Mouse (Mus musculus): ENCODE results near the gene Ulk4. TPM values are rescaled to one million over a fixed set of nuclear protein-coding genes. Genes with fewer than 3 reads are reported as not detected.

The Ulk4 gene
- polyA plus RNA-seq, 1 experiment from 2014 or later, result 136 TPM

- no peak overlapping the region for H3K4me2 ChIP-seq (ENCODE audit: low read length)
- H3K36me3 ChIP-seq (ENCODE audit: insufficient read depth, low read length), result no peaks in the 10 kb centered on the region
- no peak overlapping the region for H3K4me3 ChIP-seq (replicated peaks; ENCODE audit: low read depth, low read length)
- DNase-seq (ENCODE audit: low spot score), result peak; percentile 33
- no peak for TF ChIP-seq CTCF (IDR thresholded peaks at IDR 0.05; ENCODE audit: low read depth)
- no peaks in the 10 kb centered on the region for H3K9me3 ChIP-seq (replicated peaks; ENCODE audit: low read length)
- H3K27ac ChIP-seq, result no peak overlapping the region
- H3K9ac ChIP-seq (ENCODE audit: low read depth, low read length), result no peak overlapping the region
- no peaks in the 10 kb centered on the region; the same call in 1 of the 2 replicates for H3K4me1 ChIP-seq (replicated peaks; ENCODE audit: insufficient read depth, low read length)
- 42% methylated on average over 9 of the region's 9 CpGs for WGBS
- ATAC-seq (replicated peaks; ENCODE audit: low FRiP score, low read depth), result no peak
- H3K27me3 ChIP-seq (ENCODE audit: insufficient read depth, low read length), result no peaks in the 10 kb centered on the region
Observed at GRCm38 (mm10) chr9:121156253-121156831, 120.7 kb downstream of the Ulk4 start.

- Histone ChIP-seq H3K4me3 (replicated peaks; ENCODE audit: low read depth, low read length) (no peak overlapping the region), H3K9ac (ENCODE audit: low read depth, low read length) (no peak overlapping the region), H3K9me3 (replicated peaks; ENCODE audit: low read length) (no peaks in the 10 kb centered on the region), H3K27ac (no peak overlapping the region), H3K4me2 (ENCODE audit: low read length) (no peak overlapping the region), H3K36me3 (ENCODE audit: insufficient read depth, low read length) (no peaks in the 10 kb centered on the region), H3K4me1 (replicated peaks; ENCODE audit: insufficient read depth, low read length) (no peaks in the 10 kb centered on the region; the same call in 1 of the 2 replicates), H3K27me3 (ENCODE audit: insufficient read depth, low read length) (no peaks in the 10 kb centered on the region)
- DNase-seq (ENCODE audit: low spot score), result no peak
- no peak for TF ChIP-seq CTCF (IDR thresholded peaks at IDR 0.05; ENCODE audit: low read depth)
- ATAC-seq (replicated peaks; ENCODE audit: low FRiP score, low read depth), result no peak
- 89% methylated on average over 5 of the region's 5 CpGs for WGBS
Observed at GRCm38 (mm10) chr9:121153276-121153675, 123.7 kb downstream of the Ulk4 start.

DNA sequence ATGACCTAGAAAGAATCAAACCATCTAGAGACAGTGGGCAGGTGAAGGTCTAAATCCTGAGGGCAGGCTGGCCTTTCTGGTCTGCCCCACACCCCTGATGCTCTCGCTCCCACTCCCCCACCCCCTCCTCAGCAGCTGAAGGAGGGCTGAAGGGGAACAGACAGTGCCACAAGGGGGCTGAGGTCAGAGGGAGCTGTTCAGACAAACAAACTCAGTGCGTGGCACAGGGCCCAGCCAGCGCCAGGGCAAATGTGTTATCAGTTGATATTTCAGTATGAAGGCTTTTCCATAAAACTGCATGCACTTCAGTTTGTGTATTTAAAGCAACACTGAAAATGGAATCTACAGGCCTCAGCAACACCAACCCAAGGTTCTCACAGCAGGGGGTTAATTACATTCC is 128.4 kb downstream of the Ulk4 start:
- H3K4me1 ChIP-seq (replicated peaks; ENCODE audit: insufficient read depth, low read length), result no peaks in the 10 kb centered on the region
- ATAC-seq (replicated peaks; ENCODE audit: low FRiP score, low read depth) (no peak), DNase-seq (ENCODE audit: low spot score) (no peak)
- H3K4me2 ChIP-seq (ENCODE audit: low read length), result no peak overlapping the region
- no peaks in the 10 kb centered on the region for H3K36me3 ChIP-seq (ENCODE audit: insufficient read depth, low read length)
- H3K27ac ChIP-seq, result no peak overlapping the region
- WGBS, result 24% methylated on average over 3 of the region's 3 CpGs
- H3K9ac ChIP-seq (ENCODE audit: low read depth, low read length), result no peak overlapping the region
- H3K4me3 ChIP-seq (replicated peaks; ENCODE audit: low read depth, low read length), result no peak overlapping the region
- no peak for TF ChIP-seq CTCF (IDR thresholded peaks at IDR 0.05; ENCODE audit: low read depth)
- no peaks in the 10 kb centered on the region for H3K9me3 ChIP-seq (replicated peaks; ENCODE audit: low read length)
- no peaks in the 10 kb centered on the region for H3K27me3 ChIP-seq (ENCODE audit: insufficient read depth, low read length)

DNA sequence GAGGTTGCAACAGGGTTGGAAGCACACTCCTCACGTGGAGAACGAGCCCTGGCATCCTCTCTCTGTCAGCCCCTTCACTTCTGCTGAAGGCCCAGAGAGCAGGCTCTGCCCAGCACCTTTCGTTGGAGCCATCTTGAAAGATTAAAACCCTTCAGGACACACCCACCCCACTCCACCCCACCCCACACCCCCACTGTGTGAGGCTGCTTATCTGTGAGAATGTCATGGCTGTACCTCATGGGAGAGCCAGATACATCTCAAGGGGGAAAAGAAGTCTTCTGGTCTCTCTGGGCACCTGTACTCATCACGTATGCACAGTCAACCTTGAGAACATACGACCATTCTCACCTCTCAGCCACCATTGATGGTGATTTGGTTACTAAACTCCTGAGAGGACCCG is 133.8 kb downstream of the Ulk4 start:
- no peak for TF ChIP-seq CTCF (IDR thresholded peaks at IDR 0.05; ENCODE audit: low read depth)
- 83% methylated on average over 6 of the region's 6 CpGs for WGBS
- Histone ChIP-seq H3K36me3 (ENCODE audit: insufficient read depth, low read length) (no peaks in the 10 kb centered on the region), H3K27me3 (ENCODE audit: insufficient read depth, low read length) (no peaks in the 10 kb centered on the region), H3K4me1 (replicated peaks; ENCODE audit: insufficient read depth, low read length) (no peaks in the 10 kb centered on the region), H3K4me3 (replicated peaks; ENCODE audit: low read depth, low read length) (no peak overlapping the region), H3K9me3 (replicated peaks; ENCODE audit: low read length) (no peaks in the 10 kb centered on the region), H3K9ac (ENCODE audit: low read depth, low read length) (no peak overlapping the region), H3K27ac (no peak overlapping the region), H3K4me2 (ENCODE audit: low read length) (no peak overlapping the region)
- DNase-seq (ENCODE audit: low spot score) (no peak), ATAC-seq (replicated peaks; ENCODE audit: low FRiP score, low read depth) (no peak)

GRCm38 (mm10) chr9:121132549-121132948 is 144.4 kb downstream of the Ulk4 start:
- no peaks in the 10 kb centered on the region for H3K27me3 ChIP-seq (ENCODE audit: insufficient read depth, low read length)
- H3K4me1 ChIP-seq (replicated peaks; ENCODE audit: insufficient read depth, low read length), result no peaks in the 10 kb centered on the region
- WGBS, result 58% methylated on average over 6 of the region's 6 CpGs
- TF ChIP-seq CTCF (IDR thresholded peaks at IDR 0.05; ENCODE audit: low read depth), result no peak
- no peak overlapping the region for H3K4me2 ChIP-seq (ENCODE audit: low read length)
- no peak overlapping the region for H3K9ac ChIP-seq (ENCODE audit: low read depth, low read length)
- no peak overlapping the region for H3K4me3 ChIP-seq (replicated peaks; ENCODE audit: low read depth, low read length)
- H3K36me3 ChIP-seq (ENCODE audit: insufficient read depth, low read length), result no peaks in the 10 kb centered on the region
- H3K9me3 ChIP-seq (replicated peaks; ENCODE audit: low read length), result no peaks in the 10 kb centered on the region
- DNase-seq (ENCODE audit: low spot score), result no peak
- ATAC-seq (replicated peaks; ENCODE audit: low FRiP score, low read depth), result no peak
- no peak overlapping the region for H3K27ac ChIP-seq

DNA sequence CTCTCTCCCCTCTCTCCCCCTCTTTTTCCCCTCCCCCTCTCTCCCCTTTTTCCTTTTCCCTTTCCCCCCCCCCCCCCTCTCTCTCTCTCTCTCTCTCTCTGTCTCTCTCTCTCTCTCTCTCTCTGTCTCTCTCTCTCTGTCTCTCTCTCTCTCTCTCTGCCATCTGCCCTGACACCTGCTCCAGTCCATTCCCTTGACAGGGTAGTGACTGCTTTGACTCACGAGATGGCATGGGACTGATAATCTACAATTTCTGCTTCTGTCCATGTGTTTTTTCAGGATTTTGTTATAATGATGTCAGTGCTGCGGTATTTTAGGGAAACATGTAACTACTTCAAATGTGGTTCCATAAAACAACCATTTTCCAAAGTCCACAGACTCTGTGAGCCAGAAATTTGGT is 147.5 kb downstream of the Ulk4 start:
- no peak for TF ChIP-seq CTCF (IDR thresholded peaks at IDR 0.05; ENCODE audit: low read depth)
- Histone ChIP-seq H3K27me3 (ENCODE audit: insufficient read depth, low read length) (no peaks in the 10 kb centered on the region), H3K27ac (no peak overlapping the region), H3K4me1 (replicated peaks; ENCODE audit: insufficient read depth, low read length) (no peaks in the 10 kb centered on the region), H3K4me2 (ENCODE audit: low read length) (no peak overlapping the region), H3K36me3 (ENCODE audit: insufficient read depth, low read length) (no peaks in the 10 kb centered on the region), H3K9ac (ENCODE audit: low read depth, low read length) (no peak overlapping the region), H3K9me3 (replicated peaks; ENCODE audit: low read length) (no peaks in the 10 kb centered on the region), H3K4me3 (replicated peaks; ENCODE audit: low read depth, low read length) (no peak overlapping the region)
- no peak for DNase-seq (ENCODE audit: low spot score)
- WGBS, result 61% methylated on average over 2 of the region's 2 CpGs
- ATAC-seq (replicated peaks; ENCODE audit: low FRiP score, low read depth), result no peak

- H3K9ac ChIP-seq (ENCODE audit: low read depth, low read length), result no peak overlapping the region
- 60% methylated on average over 8 of the region's 8 CpGs for WGBS
- no peaks in the 10 kb centered on the region for H3K9me3 ChIP-seq (replicated peaks; ENCODE audit: low read length)
- DNase-seq (ENCODE audit: low spot score) (no peak), ATAC-seq (replicated peaks; ENCODE audit: low FRiP score, low read depth) (peak; percentile 66; the same call in 1 of the 2 replicates)
- H3K4me3 ChIP-seq (replicated peaks; ENCODE audit: low read depth, low read length), result no peak overlapping the region
- no peak for TF ChIP-seq CTCF (IDR thresholded peaks at IDR 0.05; ENCODE audit: low read depth)
- no peak overlapping the region for H3K4me2 ChIP-seq (ENCODE audit: low read length)
- H3K27ac ChIP-seq, result no peak overlapping the region
- H3K4me1 ChIP-seq (replicated peaks; ENCODE audit: insufficient read depth, low read length), result no peaks in the 10 kb centered on the region
- no peaks in the 10 kb centered on the region for H3K27me3 ChIP-seq (ENCODE audit: insufficient read depth, low read length)
- H3K36me3 ChIP-seq (ENCODE audit: insufficient read depth, low read length), result no peaks in the 10 kb centered on the region
Observed at GRCm38 (mm10) chr9:121128934-121129333, 148.1 kb downstream of the Ulk4 start.

Data from kidney, postnatal 0 days (tissue).